Mouse (Mus musculus) liver, postnatal 0 days (tissue): ENCODE results near the gene Plppr3.

Experiments used
- CTCF ChIP-seq: sonication (generic); IDR thresholded peaks from 2 replicates; pipeline ENCODE4 v1.5.1; 2016; ENCODE audit warnings: antibody characterized with exemption, low read depth
- EP300 ChIP-seq: IDR thresholded peaks from 2 replicates; pipeline ENCODE4 v1.6.1; 2016; ENCODE audit warnings: antibody characterized with exemption, low read depth, mild to moderate bottlenecking

GRCm38 (mm10) chr10:79857894-79858293 lies 16.5 kb downstream of the Plppr3 start:
- TF ChIP-seq EP300 (no peak), CTCF (no peak)
